Mouse (Mus musculus) lung, postnatal 0 days (tissue): ENCODE results near the gene Msx3. TPM values are rescaled to one million over a fixed set of nuclear protein-coding genes. Genes with fewer than 3 reads are reported as not detected.

Experiments
- ATAC-seq: fragments of 200-750 bp; cut with Nextera tagmentation; 2 replicates; pipeline ENCODE4 v1.8.0; 2017; ENCODE audit warnings: moderate library complexity
- DNase-seq: peaks from one replicate; pipeline ENCODE4 v3.0.0-alpha.2; 2016; ENCODE audit warnings: low spot score
- H3K27ac ChIP-seq: fragments of 300-500 bp; sonication (generic); 2 replicates; pipeline ENCODE4 v1.5.1; 2014; ENCODE audit warnings: antibody characterized with exemption, mild to moderate bottlenecking, low read length, mixed read lengths
- H3K27me3 ChIP-seq: fragments of 300-500 bp; sonication (generic); replicated peaks from 2 replicates; pipeline ENCODE4 v1.6.1; 2014; ENCODE audit warnings: low read length, mixed read lengths; ENCODE audit not compliant: insufficient read depth
- H3K36me3 ChIP-seq: fragments of 300-500 bp; sonication (generic); 2 replicates; pipeline ENCODE4 v1.6.1; 2014; ENCODE audit warnings: low read length, mixed read lengths; ENCODE audit not compliant: insufficient read depth
- H3K4me1 ChIP-seq: fragments of 300-500 bp; sonication (generic); 2 replicates; pipeline ENCODE4 v1.6.1; 2014; ENCODE audit warnings: antibody characterized with exemption, low read depth, low read length, mixed read lengths; ENCODE audit not compliant: insufficient read depth
- H3K4me2 ChIP-seq: fragments of 300-500 bp; sonication (generic); replicated peaks from 2 replicates; pipeline ENCODE4 v1.6.1; 2014; ENCODE audit warnings: low read depth, mild to moderate bottlenecking, low read length, moderate library complexity, mixed read lengths
- H3K4me3 ChIP-seq: fragments of 300-500 bp; sonication (generic); 2 replicates; pipeline ENCODE4 v1.5.1; 2014; ENCODE audit warnings: low read depth, low read length
- H3K9ac ChIP-seq: fragments of 300-500 bp; sonication (generic); replicated peaks from 2 replicates; pipeline ENCODE4 v1.6.1; 2014; ENCODE audit warnings: low read depth, mild to moderate bottlenecking
- H3K9me3 ChIP-seq: fragments of 300-500 bp; sonication (generic); 2 replicates; pipeline ENCODE4 v1.6.1; 2016; ENCODE audit warnings: low read length, mixed read lengths
- CTCF ChIP-seq: IDR thresholded peaks from 2 replicates; pipeline ENCODE4 v1.5.1; 2016; ENCODE audit warnings: antibody characterized with exemption, mild to moderate bottlenecking
- EP300 ChIP-seq: IDR thresholded peaks from 2 replicates; pipeline ENCODE4 v1.6.1; 2016; ENCODE audit warnings: antibody characterized with exemption, mild to moderate bottlenecking, control low read depth
- WGBS: fragments of 180-500 bp; shearing (Covaris S2); extraction: QIAGEN DNeasy Blood & Tissue Kit; methylation state at CpG from one replicate; pipeline ENCODE4 v1.1.7; 2014; 5-methylcytosine and 5-hydroxymethylcytosine counted together
- polyA plus RNA-seq: library from polyadenylated mRNA; unstranded; fragments of >200 nt; fragmentation: Nextera tagmentation; extraction: Ambion mirVana; gene quantifications from 2 replicates; pipeline ENCODE4 v1.2.1, GENCODE M21; 2015

The Msx3 gene
- polyA plus RNA-seq, 1 experiment from 2014 or later, result not detected

- 0 out of 2 replicates have a peak overlapping the region, but pooled peaks have one; percentile 19 for H3K9ac ChIP-seq
- H3K4me3 ChIP-seq, result peak overlapping the region; percentile 19
- peak; percentile 38 for DNase-seq
- no peaks in the 10 kb centered on the region for H3K9me3 ChIP-seq
- WGBS, result 37% methylated on average over 38 of the region's 39 CpGs
- H3K27me3 ChIP-seq, result no peaks in the 10 kb centered on the region; the same call in 1 of the 2 replicates
- H3K4me2 ChIP-seq, result peak overlapping the region; percentile 50
- TF ChIP-seq CTCF (no peak), EP300 (no peak)
- ATAC-seq, result peak; percentile 62
- H3K27ac ChIP-seq, result no peak overlapping the region
- H3K4me1 ChIP-seq, result no peaks in the 10 kb centered on the region
- no peaks in the 10 kb centered on the region for H3K36me3 ChIP-seq
These were observed 21.3 kb upstream of the Msx3 start for GRCm38 (mm10) chr7:140070042-140070711.

DNA sequence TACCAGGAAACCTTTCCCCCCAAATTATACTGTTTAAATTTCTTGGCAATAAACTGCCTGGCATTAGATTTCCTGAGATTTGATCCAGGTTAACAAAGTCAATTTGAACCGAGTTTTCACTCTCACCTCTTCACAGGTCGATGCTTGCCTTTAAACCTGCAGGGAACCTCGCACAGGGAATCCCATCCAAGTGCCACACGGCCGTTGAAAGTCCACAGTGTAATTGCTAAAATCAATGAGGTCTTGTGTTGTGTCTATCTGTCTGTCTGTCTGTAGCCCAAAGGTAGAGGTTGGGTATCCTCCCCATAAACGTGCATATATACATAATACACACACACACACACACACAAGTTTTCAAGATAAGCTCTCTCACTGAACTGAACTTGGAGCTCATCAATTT is 18.5 kb upstream of the Msx3 start:
- 51% methylated on average over 6 of the region's 6 CpGs for WGBS
- Histone ChIP-seq H3K27me3 (peaks cover 11% of the 10 kb centered on the region), H3K4me2 (no peak overlapping the region), H3K36me3 (no peaks in the 10 kb centered on the region), H3K9me3 (no peaks in the 10 kb centered on the region), H3K4me3 (no peak overlapping the region), H3K9ac (no peak overlapping the region), H3K27ac (no peak overlapping the region), H3K4me1 (no peaks in the 10 kb centered on the region)
- no peak for DNase-seq
- ATAC-seq, result no peak
- TF ChIP-seq CTCF, result no peak
- TF ChIP-seq EP300, result no peak

DNA sequence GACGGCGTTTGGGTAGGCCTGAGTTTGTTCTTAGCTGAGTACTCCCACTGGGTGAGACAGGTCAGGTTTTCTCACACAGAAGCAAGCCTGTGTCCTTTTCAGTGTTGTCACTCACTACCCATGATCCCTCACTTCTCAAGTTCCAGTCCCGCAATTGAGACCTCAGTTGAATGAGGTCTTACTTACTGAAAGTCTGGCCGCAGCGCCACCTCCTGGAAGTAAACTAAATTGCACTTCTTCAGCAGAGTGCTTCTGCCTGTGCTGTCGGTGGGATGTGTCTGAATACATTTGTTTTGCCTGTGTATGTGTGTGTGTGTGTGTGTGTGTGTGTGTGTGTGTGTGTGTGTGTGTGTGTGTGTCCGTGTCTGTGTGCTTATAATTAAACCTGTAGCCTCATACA is 14.2 kb upstream of the Msx3 start:
- H3K4me1 ChIP-seq, result 0 out of 2 replicates have a peak, but pooled peaks cover 6% of the 10 kb centered on the region
- DNase-seq, result peak; percentile 70
- no peaks in the 10 kb centered on the region for H3K9me3 ChIP-seq
- H3K9ac ChIP-seq, result no peak overlapping the region
- no peak for ATAC-seq
- no peak overlapping the region for H3K4me2 ChIP-seq
- TF ChIP-seq CTCF (peak; percentile 84), EP300 (no peak)
- peaks cover 50% of the 10 kb centered on the region for H3K27me3 ChIP-seq
- H3K36me3 ChIP-seq, result no peaks in the 10 kb centered on the region
- 19% methylated on average over 7 of the region's 7 CpGs for WGBS
- no peak overlapping the region for H3K4me3 ChIP-seq
- no peak overlapping the region for H3K27ac ChIP-seq

- 0 out of 2 replicates have a peak, but pooled peaks have one; percentile 39 for ATAC-seq
- Histone ChIP-seq H3K4me3 (no peak overlapping the region), H3K27me3 (peaks cover 56% of the 10 kb centered on the region), H3K4me1 (0 out of 2 replicates have a peak, but pooled peaks cover 8% of the 10 kb centered on the region), H3K9me3 (no peaks in the 10 kb centered on the region), H3K27ac (no peak overlapping the region), H3K36me3 (no peaks in the 10 kb centered on the region), H3K9ac (no peak overlapping the region), H3K4me2 (no peak overlapping the region)
- peak; percentile 27 for DNase-seq
- 20% methylated on average over 11 of the region's 11 CpGs for WGBS
- no peak for TF ChIP-seq EP300
- peak; percentile 56 for TF ChIP-seq CTCF
These were observed 13.4 kb upstream of the Msx3 start for GRCm38 (mm10) chr7:140062307-140062706.

DNA sequence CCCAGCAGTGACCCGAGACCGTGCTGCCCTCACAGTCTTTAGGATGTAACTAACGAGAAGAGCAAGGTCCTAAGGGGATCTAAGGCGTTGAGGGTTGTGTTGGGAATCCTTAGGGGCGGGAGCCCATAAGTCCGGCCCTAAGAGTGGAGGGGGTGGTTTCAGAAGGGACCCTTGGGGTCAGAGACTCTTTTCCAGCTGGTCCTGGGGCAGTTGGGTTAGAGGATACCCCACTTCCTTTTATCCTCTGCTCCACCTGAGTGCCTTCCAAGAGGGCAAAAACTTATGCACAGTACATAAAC is 12.9 kb upstream of the Msx3 start:
- no peak for TF ChIP-seq EP300
- no peak for TF ChIP-seq CTCF
- ATAC-seq (no peak), DNase-seq (no peak)
- no peak overlapping the region for H3K27ac ChIP-seq
- H3K36me3 ChIP-seq, result no peaks in the 10 kb centered on the region
- H3K4me2 ChIP-seq, result peak overlapping the region; percentile 45; the same call in 1 of the 2 replicates
- 0 out of 2 replicates have a peak, but pooled peaks cover 8% of the 10 kb centered on the region for H3K4me1 ChIP-seq
- 5% methylated on average over 6 of the region's 6 CpGs for WGBS
- H3K9ac ChIP-seq, result no peak overlapping the region
- H3K4me3 ChIP-seq, result peak overlapping the region; percentile 25; the same call in 1 of the 2 replicates
- H3K27me3 ChIP-seq, result peaks cover 61% of the 10 kb centered on the region
- H3K9me3 ChIP-seq, result no peaks in the 10 kb centered on the region

GRCm38 (mm10) chr7:140060936-140061831 is 12.3 kb upstream of the Msx3 start:
- H3K9ac ChIP-seq, result no peak overlapping the region

More at GRCm38 (mm10) chr7:140060936-140061831, 12.3 kb upstream of the Msx3 start:
- Histone ChIP-seq H3K4me3 (peak overlapping the region; percentile 25; the same call in 1 of the 2 replicates), H3K27me3 (peaks cover 67% of the 10 kb centered on the region), H3K9me3 (no peaks in the 10 kb centered on the region), H3K4me2 (peak overlapping the region; percentile 45), H3K4me1 (0 out of 2 replicates have a peak, but pooled peaks cover 8% of the 10 kb centered on the region), H3K27ac (no peak overlapping the region), H3K36me3 (no peaks in the 10 kb centered on the region)
- TF ChIP-seq CTCF, result 0 out of 2 replicates have a peak, but pooled peaks have one; percentile 2
- no peak for TF ChIP-seq EP300
- DNase-seq (peak; percentile 46), ATAC-seq (peak; percentile 49)
- 2% methylated on average over 45 of the region's 47 CpGs for WGBS
